Mouse (Mus musculus) liver, adult 2 months (tissue): ENCODE results near the gene Aox1.

Source experiments
- CTCF ChIP-seq: fragments of 200-500 bp; IDR thresholded peaks from 2 replicates; pipeline ENCODE4 v1.5.1; 2011; ENCODE audit warnings: low read depth, low read length, control low read depth
- POLR2A ChIP-seq: fragments of 200-500 bp; IDR thresholded peaks from 2 replicates; pipeline ENCODE4 v1.6.1; 2011; ENCODE audit warnings: low read length, control low read depth; ENCODE audit not compliant: insufficient read depth; ENCODE audit errors: extremely low read depth

DNA sequence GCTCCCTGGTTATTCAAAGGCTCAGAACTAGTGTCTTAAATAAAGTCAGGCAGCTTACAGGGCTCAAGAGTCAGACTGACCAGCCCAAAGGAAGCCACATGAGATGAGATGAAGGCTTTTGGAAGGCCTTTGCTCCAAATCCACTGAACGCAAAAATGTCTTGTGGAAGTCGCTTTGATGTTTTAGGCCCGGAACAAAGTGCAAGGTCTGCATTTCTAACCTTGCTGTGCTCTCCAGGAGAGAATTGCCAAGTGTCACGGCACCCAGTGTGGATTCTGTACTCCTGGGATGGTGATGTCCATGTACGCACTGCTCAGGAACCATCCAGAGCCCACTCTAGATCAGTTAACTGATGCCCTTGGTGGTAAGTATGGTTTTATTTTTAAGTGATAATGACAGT, 19.4 kb downstream of the Aox1 start:
- TF ChIP-seq CTCF (no peak), POLR2A (no peak)
